Mouse (Mus musculus): ENCODE measurements around the gene Tm4sf20. TPM values are rescaled to one million over a fixed set of nuclear protein-coding genes. Genes with fewer than 3 reads are reported as not detected.

Tm4sf20 gene
- polyA plus RNA-seq, 1 experiment from 2014 or later: 0.29 TPM

- no peak overlapping the region for H3K9ac ChIP-seq (ENCODE audit: low read depth, low read length)
- H3K4me1 ChIP-seq (ENCODE audit: control insufficient read depth, insufficient read depth, low read length): no peaks in the 10 kb centered on the region; the same call in 1 of the 2 replicates
- no peak overlapping the region for H3K4me2 ChIP-seq
- H3K27ac ChIP-seq (ENCODE audit: low read depth, low read length): no peak overlapping the region
- H3K36me3 ChIP-seq (ENCODE audit: control insufficient read depth, insufficient read depth, low read length): no peaks in the 10 kb centered on the region
- no peaks in the 10 kb centered on the region for H3K9me3 ChIP-seq (replicated peaks; ENCODE audit: control insufficient read depth, low read length)
- 77% methylated on average over 4 of the region's 4 CpGs for WGBS (ENCODE audit: insufficient replicate concordance)
- no peaks in the 10 kb centered on the region for H3K27me3 ChIP-seq (ENCODE audit: control insufficient read depth, insufficient read depth, low read length)
- no peak overlapping the region for H3K4me3 ChIP-seq (ENCODE audit: low read depth, low read length)
- no peak; the same call in 1 of the 2 replicates for ATAC-seq (replicated peaks; ENCODE audit: insufficient number of reproducible peaks, low FRiP score, low TSS enrichment)
Observed at GRCm38 (mm10) chr1:82772428-82772827, 4.2 kb upstream of the Tm4sf20 start.

GRCm38 (mm10) chr1:82771022-82771586 lies 2.8 kb upstream of the Tm4sf20 start, which contains the start of gene Gm47791:
TSS of gene Gm47791 (minus strand) at chr1:82771243.
- no peak within 1 kb of the TSS for H3K4me3 ChIP-seq (ENCODE audit: low read depth, low read length)
- WGBS (ENCODE audit: insufficient replicate concordance): 82% methylated on average over 15 of the region's 15 CpGs
- H3K9ac ChIP-seq (ENCODE audit: low read depth, low read length): no peak within 1 kb of the TSS
- H3K9me3 ChIP-seq (replicated peaks; ENCODE audit: control insufficient read depth, low read length): no peaks in the 10 kb centered on the region
- H3K4me1 ChIP-seq (ENCODE audit: control insufficient read depth, insufficient read depth, low read length): no peaks in the 10 kb centered on the region; the same call in 1 of the 2 replicates
- H3K4me2 ChIP-seq: no peak within 1 kb of the TSS
- no peak within 1 kb of the TSS for H3K27ac ChIP-seq (ENCODE audit: low read depth, low read length)
- H3K36me3 ChIP-seq (ENCODE audit: control insufficient read depth, insufficient read depth, low read length): no peaks in the 10 kb centered on the region
- no peak for ATAC-seq (replicated peaks; ENCODE audit: insufficient number of reproducible peaks, low FRiP score, low TSS enrichment)
- no peaks in the 10 kb centered on the region for H3K27me3 ChIP-seq (ENCODE audit: control insufficient read depth, insufficient read depth, low read length)

GRCm38 (mm10) chr1:82766641-82767040 lies 1.6 kb downstream of the Tm4sf20 start:
- H3K27me3 ChIP-seq (ENCODE audit: control insufficient read depth, insufficient read depth, low read length): no peaks in the 10 kb centered on the region
- H3K9ac ChIP-seq (ENCODE audit: low read depth, low read length): no peak overlapping the region
- 52% methylated on average over 4 of the region's 4 CpGs for WGBS (ENCODE audit: insufficient replicate concordance)
- H3K4me1 ChIP-seq (ENCODE audit: control insufficient read depth, insufficient read depth, low read length): no peaks in the 10 kb centered on the region
- H3K9me3 ChIP-seq (replicated peaks; ENCODE audit: control insufficient read depth, low read length): no peaks in the 10 kb centered on the region
- no peak overlapping the region for H3K27ac ChIP-seq (ENCODE audit: low read depth, low read length)
- 0 out of 2 replicates have a peak, but pooled peaks cover 2% of the 10 kb centered on the region for H3K36me3 ChIP-seq (ENCODE audit: control insufficient read depth, insufficient read depth, low read length)
- ATAC-seq (replicated peaks; ENCODE audit: insufficient number of reproducible peaks, low FRiP score, low TSS enrichment): no peak
- H3K4me3 ChIP-seq (ENCODE audit: low read depth, low read length): no peak overlapping the region
- H3K4me2 ChIP-seq: no peak overlapping the region

- Histone ChIP-seq H3K27ac (ENCODE audit: low read depth, low read length) (no peak overlapping the region), H3K4me3 (ENCODE audit: low read depth, low read length) (no peak overlapping the region), H3K9me3 (replicated peaks; ENCODE audit: control insufficient read depth, low read length) (no peaks in the 10 kb centered on the region), H3K27me3 (ENCODE audit: control insufficient read depth, insufficient read depth, low read length) (no peaks in the 10 kb centered on the region), H3K9ac (ENCODE audit: low read depth, low read length) (no peak overlapping the region), H3K4me1 (ENCODE audit: control insufficient read depth, insufficient read depth, low read length) (no peaks in the 10 kb centered on the region), H3K4me2 (no peak overlapping the region), H3K36me3 (ENCODE audit: control insufficient read depth, insufficient read depth, low read length) (0 out of 2 replicates have a peak, but pooled peaks cover 2% of the 10 kb centered on the region)
- ATAC-seq (replicated peaks; ENCODE audit: insufficient number of reproducible peaks, low FRiP score, low TSS enrichment): no peak
- WGBS (ENCODE audit: insufficient replicate concordance): 43% methylated on average over 1 of the region's 1 CpGs
Observed at GRCm38 (mm10) chr1:82766227-82766626, 2.0 kb downstream of the Tm4sf20 start.

- H3K27ac ChIP-seq (ENCODE audit: low read depth, low read length): no peak overlapping the region
- WGBS (ENCODE audit: insufficient replicate concordance): 82% methylated on average over 1 of the region's 1 CpGs
- H3K9me3 ChIP-seq (replicated peaks; ENCODE audit: control insufficient read depth, low read length): no peaks in the 10 kb centered on the region
- no peaks in the 10 kb centered on the region for H3K4me1 ChIP-seq (ENCODE audit: control insufficient read depth, insufficient read depth, low read length)
- H3K4me3 ChIP-seq (ENCODE audit: low read depth, low read length): no peak overlapping the region
- H3K36me3 ChIP-seq (ENCODE audit: control insufficient read depth, insufficient read depth, low read length): peaks cover 5% of the 10 kb centered on the region; the same call in 1 of the 2 replicates
- no peak overlapping the region for H3K4me2 ChIP-seq
- no peak for ATAC-seq (replicated peaks; ENCODE audit: insufficient number of reproducible peaks, low FRiP score, low TSS enrichment)
- H3K9ac ChIP-seq (ENCODE audit: low read depth, low read length): no peak overlapping the region
- H3K27me3 ChIP-seq (ENCODE audit: control insufficient read depth, insufficient read depth, low read length): no peaks in the 10 kb centered on the region
Observed at GRCm38 (mm10) chr1:82762274-82762673, 6.0 kb downstream of the Tm4sf20 start.

GRCm38 (mm10) chr1:82761454-82762169 lies 6.6 kb downstream of the Tm4sf20 start:
- H3K9me3 ChIP-seq (replicated peaks; ENCODE audit: control insufficient read depth, low read length): no peaks in the 10 kb centered on the region
- no peak for ATAC-seq (replicated peaks; ENCODE audit: insufficient number of reproducible peaks, low FRiP score, low TSS enrichment)
- no peak overlapping the region for H3K9ac ChIP-seq (ENCODE audit: low read depth, low read length)
- H3K36me3 ChIP-seq (ENCODE audit: control insufficient read depth, insufficient read depth, low read length): peaks cover 5% of the 10 kb centered on the region; the same call in 1 of the 2 replicates
- H3K27ac ChIP-seq (ENCODE audit: low read depth, low read length): no peak overlapping the region
- no peak overlapping the region for H3K4me3 ChIP-seq (ENCODE audit: low read depth, low read length)
- 89% methylated on average over 8 of the region's 8 CpGs for WGBS (ENCODE audit: insufficient replicate concordance)
- H3K27me3 ChIP-seq (ENCODE audit: control insufficient read depth, insufficient read depth, low read length): no peaks in the 10 kb centered on the region
- no peaks in the 10 kb centered on the region for H3K4me1 ChIP-seq (ENCODE audit: control insufficient read depth, insufficient read depth, low read length)
- H3K4me2 ChIP-seq: no peak overlapping the region

- Histone ChIP-seq H3K9me3 (replicated peaks; ENCODE audit: control insufficient read depth, low read length) (no peaks in the 10 kb centered on the region), H3K4me1 (ENCODE audit: control insufficient read depth, insufficient read depth, low read length) (no peaks in the 10 kb centered on the region), H3K27me3 (ENCODE audit: control insufficient read depth, insufficient read depth, low read length) (no peaks in the 10 kb centered on the region), H3K27ac (ENCODE audit: low read depth, low read length) (no peak overlapping the region), H3K4me3 (ENCODE audit: low read depth, low read length) (no peak overlapping the region), H3K4me2 (no peak overlapping the region), H3K36me3 (ENCODE audit: control insufficient read depth, insufficient read depth, low read length) (peaks cover 18% of the 10 kb centered on the region; the same call in 1 of the 2 replicates), H3K9ac (ENCODE audit: low read depth, low read length) (no peak overlapping the region)
- no peak for ATAC-seq (replicated peaks; ENCODE audit: insufficient number of reproducible peaks, low FRiP score, low TSS enrichment)
- WGBS (ENCODE audit: insufficient replicate concordance): 91% methylated on average over 1 of the region's 1 CpGs
Observed at GRCm38 (mm10) chr1:82759520-82759919, 8.7 kb downstream of the Tm4sf20 start.

GRCm38 (mm10) chr1:82747714-82748452 lies 20.4 kb downstream of the Tm4sf20 start:
- no peak overlapping the region for H3K4me2 ChIP-seq
- no peaks in the 10 kb centered on the region for H3K4me1 ChIP-seq (ENCODE audit: control insufficient read depth, insufficient read depth, low read length)
- H3K9me3 ChIP-seq (replicated peaks; ENCODE audit: control insufficient read depth, low read length): no peaks in the 10 kb centered on the region
- H3K36me3 ChIP-seq (ENCODE audit: control insufficient read depth, insufficient read depth, low read length): peaks cover 7% of the 10 kb centered on the region
- no peak overlapping the region for H3K4me3 ChIP-seq (ENCODE audit: low read depth, low read length)
- 82% methylated on average over 2 of the region's 2 CpGs for WGBS (ENCODE audit: insufficient replicate concordance)
- ATAC-seq (replicated peaks; ENCODE audit: insufficient number of reproducible peaks, low FRiP score, low TSS enrichment): no peak
- no peak overlapping the region for H3K27ac ChIP-seq (ENCODE audit: low read depth, low read length)
- H3K27me3 ChIP-seq (ENCODE audit: control insufficient read depth, insufficient read depth, low read length): no peaks in the 10 kb centered on the region
- no peak overlapping the region for H3K9ac ChIP-seq (ENCODE audit: low read depth, low read length)
